Mouse (Mus musculus): Measurements from ENCODE around the gene Amfr.

- no peak for TF ChIP-seq CTCF (IDR thresholded peaks at IDR 0.05; ENCODE audit: control insufficient read depth, insufficient read depth, insufficient read length)
- no peak for TF ChIP-seq MAX (IDR thresholded peaks at IDR 0.05)
- no peak for TF ChIP-seq MYOD1 (IDR thresholded peaks at IDR 0.05; ENCODE audit: control insufficient read depth, insufficient read length, low read depth)
- no peak for TF ChIP-seq MYOG (IDR thresholded peaks at IDR 0.05; ENCODE audit: control insufficient read depth, extremely low read depth, insufficient read length)
These were observed 21.0 kb upstream of the Amfr start for GRCm38 (mm10) chr8:94033601-94034000.
